Mouse (Mus musculus): Measurements from ENCODE around the gene Fkbp15. TPM values are rescaled to one million over a fixed set of nuclear protein-coding genes. Genes with fewer than 3 reads are reported as not detected.

Fkbp15 gene
- total and polyA plus RNA-seq, 3 experiments: 14.7 to 19.6 (median 16.6) TPM

DNA sequence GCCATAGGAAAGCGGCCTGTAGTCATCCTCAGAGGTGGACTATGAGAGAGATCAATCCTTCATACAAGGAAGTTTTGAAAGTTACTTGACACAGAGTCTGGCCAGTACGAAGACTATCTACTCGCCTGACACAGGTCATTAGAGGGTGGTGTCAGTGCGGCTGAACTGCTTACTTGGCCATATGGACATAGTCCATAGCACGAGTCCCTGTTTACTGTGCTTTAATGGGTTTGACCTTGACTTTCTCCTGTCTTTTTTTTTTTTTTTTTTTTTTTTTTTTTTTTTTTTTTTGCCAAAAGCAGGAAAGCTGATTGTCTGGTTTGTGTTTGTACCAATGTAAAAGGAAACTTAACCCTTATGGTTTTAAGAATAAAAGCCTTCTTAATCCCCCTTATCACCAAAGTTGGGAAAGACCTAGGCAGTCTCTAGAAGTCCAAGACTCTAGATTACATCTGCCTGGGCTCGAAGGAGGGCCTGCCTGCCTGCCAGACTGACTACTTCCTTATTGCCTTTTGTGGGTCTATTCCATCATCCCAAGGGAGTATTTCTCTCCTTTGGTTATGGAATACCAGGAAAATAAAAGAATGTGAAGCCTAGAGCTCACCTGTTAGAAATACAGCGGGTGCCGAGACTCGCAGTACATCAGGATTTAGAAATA lies 19.5 kb upstream of the Fkbp15 start:
- H3K36me3 ChIP-seq (ENCODE audit: control insufficient read depth, insufficient read depth, low read length): no peaks in the 10 kb centered on the region
- no peak for DNase-seq
- 75% methylated on average over 9 of the region's 9 CpGs for WGBS
- no peak overlapping the region for H3K9ac ChIP-seq (ENCODE audit: low read depth, low read length)
- H3K4me1 ChIP-seq (ENCODE audit: control insufficient read depth, insufficient read depth, low read length): peaks cover 2% of the 10 kb centered on the region
- H3K27me3 ChIP-seq (ENCODE audit: control insufficient read depth, insufficient read depth, low read length): no peaks in the 10 kb centered on the region
- H3K79me2 ChIP-seq (replicated peaks; ENCODE audit: control insufficient read depth, insufficient read depth, low read length): peaks cover 5% of the 10 kb centered on the region
- TF ChIP-seq EP300 (IDR thresholded peaks at IDR 0.05; ENCODE audit: insufficient read depth, low read depth, low read length) (no peak), CTCF (IDR thresholded peaks at IDR 0.05) (no peak), POLR2A (IDR thresholded peaks at IDR 0.05; ENCODE audit: insufficient read depth, low read depth, low read length) (no peak)
- intact Hi-C loops (cut with DNase I): no loop called here
- H3K4me3 ChIP-seq: no peak overlapping the region
- H3K27ac ChIP-seq: no peak overlapping the region

- Histone ChIP-seq H3K79me2 (replicated peaks; ENCODE audit: control insufficient read depth, insufficient read depth, low read length) (peaks cover 6% of the 10 kb centered on the region), H3K36me3 (ENCODE audit: control insufficient read depth, insufficient read depth, low read length) (no peaks in the 10 kb centered on the region), H3K9ac (ENCODE audit: low read depth, low read length) (no peak overlapping the region), H3K27ac (no peak overlapping the region), H3K4me3 (no peak overlapping the region), H3K27me3 (ENCODE audit: control insufficient read depth, insufficient read depth, low read length) (no peaks in the 10 kb centered on the region), H3K4me1 (ENCODE audit: control insufficient read depth, insufficient read depth, low read length) (peaks cover 7% of the 10 kb centered on the region)
- intact Hi-C loops (cut with DNase I): no loop called here
- no peak for DNase-seq
- no peak for TF ChIP-seq POLR2A (IDR thresholded peaks at IDR 0.05; ENCODE audit: insufficient read depth, low read depth, low read length)
- WGBS: 91% methylated on average over 2 of the region's 2 CpGs
These were observed 15.8 kb upstream of the Fkbp15 start for GRCm38 (mm10) chr4:62376123-62376522.

DNA sequence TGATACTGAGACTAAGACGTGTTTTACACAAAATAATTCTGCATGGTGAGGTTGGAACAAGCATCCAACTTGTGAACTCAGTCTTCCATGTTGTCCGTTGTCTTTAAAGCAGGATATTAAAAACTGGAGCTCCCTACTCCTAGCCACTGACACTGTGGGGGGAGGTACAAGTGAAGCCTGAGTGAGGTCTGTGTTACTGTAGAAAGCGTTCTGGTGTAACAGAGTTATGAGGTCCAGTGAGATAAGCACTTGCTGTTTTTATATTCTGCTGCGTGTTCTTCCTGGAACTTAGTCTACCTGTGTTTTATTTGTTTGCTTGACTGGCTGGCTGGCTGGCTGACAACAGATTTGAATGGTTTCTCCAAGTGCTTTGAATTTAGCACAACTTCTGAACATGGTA lies 14.0 kb upstream of the Fkbp15 start:
- no peaks in the 10 kb centered on the region for H3K27me3 ChIP-seq (ENCODE audit: control insufficient read depth, insufficient read depth, low read length)
- intact Hi-C loops (cut with DNase I): no loop called here
- 45% methylated on average over 4 of the region's 4 CpGs for whole genome bisulfite sequencing
- TF ChIP-seq POLR2A (IDR thresholded peaks at IDR 0.05; ENCODE audit: insufficient read depth, low read depth, low read length) (no peak), EP300 (IDR thresholded peaks at IDR 0.05; ENCODE audit: insufficient read depth, low read depth, low read length) (no peak), CTCF (IDR thresholded peaks at IDR 0.05) (no peak)
- peaks cover 6% of the 10 kb centered on the region for H3K79me2 ChIP-seq (replicated peaks; ENCODE audit: control insufficient read depth, insufficient read depth, low read length)
- H3K36me3 ChIP-seq (ENCODE audit: control insufficient read depth, insufficient read depth, low read length): no peaks in the 10 kb centered on the region
- H3K9ac ChIP-seq (ENCODE audit: low read depth, low read length): no peak overlapping the region
- H3K4me1 ChIP-seq (ENCODE audit: control insufficient read depth, insufficient read depth, low read length): peaks cover 8% of the 10 kb centered on the region
- H3K27ac ChIP-seq: no peak overlapping the region; the same call in 1 of the 2 replicates
- DNase-seq: no peak
- no peak overlapping the region for H3K4me3 ChIP-seq

DNA sequence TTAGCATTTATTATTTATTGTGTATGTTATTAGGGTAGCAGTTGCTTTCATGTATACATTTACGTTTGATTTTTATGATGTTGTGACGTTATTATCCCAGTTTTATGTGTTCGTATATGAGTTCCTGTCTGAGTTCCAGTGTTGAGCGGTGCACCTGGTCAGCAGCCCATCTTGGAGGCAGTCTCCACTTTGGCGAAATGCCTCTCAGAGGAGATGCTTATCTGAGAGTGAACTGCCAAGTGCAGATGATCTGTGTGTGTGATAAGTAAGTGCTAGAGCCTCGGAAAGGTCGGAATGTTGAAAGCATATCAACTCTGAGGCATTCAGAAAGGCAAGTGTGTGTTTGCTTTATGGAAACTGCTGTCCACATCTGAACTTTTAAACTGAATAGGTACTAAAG lies 13.3 kb upstream of the Fkbp15 start:
- peaks cover 10% of the 10 kb centered on the region for H3K4me1 ChIP-seq (ENCODE audit: control insufficient read depth, insufficient read depth, low read length)
- DNase-seq: no peak
- no peak overlapping the region for H3K27ac ChIP-seq
- WGBS: 64% methylated on average over 7 of the region's 7 CpGs
- no peak overlapping the region for H3K4me3 ChIP-seq
- no peaks in the 10 kb centered on the region for H3K27me3 ChIP-seq (ENCODE audit: control insufficient read depth, insufficient read depth, low read length)
- H3K36me3 ChIP-seq (ENCODE audit: control insufficient read depth, insufficient read depth, low read length): peaks cover 2% of the 10 kb centered on the region; the same call in 1 of the 2 replicates
- H3K9ac ChIP-seq (ENCODE audit: low read depth, low read length): no peak overlapping the region
- peaks cover 6% of the 10 kb centered on the region for H3K79me2 ChIP-seq (replicated peaks; ENCODE audit: control insufficient read depth, insufficient read depth, low read length)
- TF ChIP-seq CTCF (IDR thresholded peaks at IDR 0.05) (no peak), EP300 (IDR thresholded peaks at IDR 0.05; ENCODE audit: insufficient read depth, low read depth, low read length) (no peak), POLR2A (IDR thresholded peaks at IDR 0.05; ENCODE audit: insufficient read depth, low read depth, low read length) (no peak)
- intact Hi-C loops (cut with DNase I): no loop called here

DNA sequence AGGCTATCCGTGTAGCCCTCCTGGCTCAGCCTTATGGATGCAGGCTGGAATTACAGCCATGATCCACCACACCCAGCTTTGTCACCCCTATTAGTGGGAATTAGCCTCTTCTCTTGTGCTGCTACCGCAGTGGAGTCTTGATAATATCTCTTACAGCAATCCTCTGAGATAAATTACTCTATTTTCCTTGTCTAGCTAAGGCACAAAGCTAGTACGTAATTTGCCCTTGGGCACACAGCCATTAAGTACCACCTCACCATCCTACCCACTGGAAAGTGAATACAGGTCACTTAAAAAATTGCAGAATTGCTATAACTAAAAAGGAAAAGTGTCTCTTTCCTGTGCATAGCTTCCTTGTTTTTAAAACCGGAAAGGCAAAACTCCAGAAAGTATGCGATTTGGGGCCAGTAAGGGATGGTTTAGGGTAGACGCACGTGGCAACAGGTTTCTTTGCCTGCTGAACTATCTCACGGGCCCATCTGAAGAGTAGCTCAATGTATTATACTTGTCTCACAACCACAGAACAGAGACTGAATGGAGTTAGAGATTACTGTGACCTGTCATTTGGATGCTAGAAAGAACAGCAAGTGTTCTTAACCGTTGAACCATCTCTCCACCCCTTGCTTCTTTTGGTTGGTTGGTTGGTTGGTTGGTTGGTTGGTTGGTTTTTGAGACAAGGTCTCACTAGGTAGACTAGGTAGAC lies 12.6 kb upstream of the Fkbp15 start:
- WGBS: 74% methylated on average over 9 of the region's 9 CpGs
- intact Hi-C loops (cut with DNase I): no loop called here
- TF ChIP-seq EP300 (IDR thresholded peaks at IDR 0.05; ENCODE audit: insufficient read depth, low read depth, low read length) (no peak), CTCF (IDR thresholded peaks at IDR 0.05) (no peak), POLR2A (IDR thresholded peaks at IDR 0.05; ENCODE audit: insufficient read depth, low read depth, low read length) (no peak)

GRCm38 (mm10) chr4:62372410-62372809 lies 12.1 kb upstream of the Fkbp15 start:
- H3K4me3 ChIP-seq: no peak overlapping the region
- H3K27me3 ChIP-seq (ENCODE audit: control insufficient read depth, insufficient read depth, low read length): no peaks in the 10 kb centered on the region
- H3K36me3 ChIP-seq (ENCODE audit: control insufficient read depth, insufficient read depth, low read length): peaks cover 2% of the 10 kb centered on the region; the same call in 1 of the 2 replicates
- DNase-seq: no peak
- intact Hi-C loops (cut with DNase I): no loop called here
- H3K9ac ChIP-seq (ENCODE audit: low read depth, low read length): no peak overlapping the region
- H3K79me2 ChIP-seq (replicated peaks; ENCODE audit: control insufficient read depth, insufficient read depth, low read length): peaks cover 4% of the 10 kb centered on the region
- WGBS: 20% methylated on average over 1 of the region's 1 CpGs
- TF ChIP-seq EP300 (IDR thresholded peaks at IDR 0.05; ENCODE audit: insufficient read depth, low read depth, low read length): no peak
- no peak for TF ChIP-seq CTCF (IDR thresholded peaks at IDR 0.05)
- no peak for TF ChIP-seq POLR2A (IDR thresholded peaks at IDR 0.05; ENCODE audit: insufficient read depth, low read depth, low read length)
- H3K27ac ChIP-seq: no peak overlapping the region
- H3K4me1 ChIP-seq (ENCODE audit: control insufficient read depth, insufficient read depth, low read length): peaks cover 10% of the 10 kb centered on the region

More for the DNA sequence above, 12.6 kb upstream of the Fkbp15 start:
- Histone ChIP-seq H3K9ac (ENCODE audit: low read depth, low read length) (no peak overlapping the region), H3K79me2 (replicated peaks; ENCODE audit: control insufficient read depth, insufficient read depth, low read length) (peaks cover 4% of the 10 kb centered on the region), H3K27ac (no peak overlapping the region), H3K4me1 (ENCODE audit: control insufficient read depth, insufficient read depth, low read length) (peaks cover 10% of the 10 kb centered on the region), H3K4me3 (no peak overlapping the region), H3K27me3 (ENCODE audit: control insufficient read depth, insufficient read depth, low read length) (no peaks in the 10 kb centered on the region), H3K36me3 (ENCODE audit: control insufficient read depth, insufficient read depth, low read length) (peaks cover 2% of the 10 kb centered on the region; the same call in 1 of the 2 replicates)
- no peak for DNase-seq
